Mouse (Mus musculus) G1E (cell line): ENCODE results near the gene Sept8.

Experiments used
- CTCF ChIP-seq: IDR thresholded peaks from 2 replicates; pipeline ENCODE4 v1.5.1; 2012; ENCODE audit warnings: low read depth, low read length, inconsistent platforms, mixed read lengths
- GATA1 ChIP-seq: IDR thresholded peaks from 2 replicates; pipeline ENCODE4 v1.6.1; 2012; ENCODE audit warnings: borderline replicate concordance, low read length, inconsistent platforms, mixed read lengths
- POLR2AphosphoS5 ChIP-seq: IDR thresholded peaks from 2 replicates; pipeline ENCODE4 v1.6.1; 2012; ENCODE audit warnings: low read depth, low read length, inconsistent platforms; ENCODE audit not compliant: insufficient replicate concordance

GRCm38 (mm10) chr11:53543021-53543420, 24.0 kb downstream of the Sept8 start:
- TF ChIP-seq CTCF (no peak), GATA1 (no peak), POLR2AphosphoS5 (no peak)
